Mouse (Mus musculus): ENCODE data around the gene Ltbp1.

Gene Ltbp1

DNA sequence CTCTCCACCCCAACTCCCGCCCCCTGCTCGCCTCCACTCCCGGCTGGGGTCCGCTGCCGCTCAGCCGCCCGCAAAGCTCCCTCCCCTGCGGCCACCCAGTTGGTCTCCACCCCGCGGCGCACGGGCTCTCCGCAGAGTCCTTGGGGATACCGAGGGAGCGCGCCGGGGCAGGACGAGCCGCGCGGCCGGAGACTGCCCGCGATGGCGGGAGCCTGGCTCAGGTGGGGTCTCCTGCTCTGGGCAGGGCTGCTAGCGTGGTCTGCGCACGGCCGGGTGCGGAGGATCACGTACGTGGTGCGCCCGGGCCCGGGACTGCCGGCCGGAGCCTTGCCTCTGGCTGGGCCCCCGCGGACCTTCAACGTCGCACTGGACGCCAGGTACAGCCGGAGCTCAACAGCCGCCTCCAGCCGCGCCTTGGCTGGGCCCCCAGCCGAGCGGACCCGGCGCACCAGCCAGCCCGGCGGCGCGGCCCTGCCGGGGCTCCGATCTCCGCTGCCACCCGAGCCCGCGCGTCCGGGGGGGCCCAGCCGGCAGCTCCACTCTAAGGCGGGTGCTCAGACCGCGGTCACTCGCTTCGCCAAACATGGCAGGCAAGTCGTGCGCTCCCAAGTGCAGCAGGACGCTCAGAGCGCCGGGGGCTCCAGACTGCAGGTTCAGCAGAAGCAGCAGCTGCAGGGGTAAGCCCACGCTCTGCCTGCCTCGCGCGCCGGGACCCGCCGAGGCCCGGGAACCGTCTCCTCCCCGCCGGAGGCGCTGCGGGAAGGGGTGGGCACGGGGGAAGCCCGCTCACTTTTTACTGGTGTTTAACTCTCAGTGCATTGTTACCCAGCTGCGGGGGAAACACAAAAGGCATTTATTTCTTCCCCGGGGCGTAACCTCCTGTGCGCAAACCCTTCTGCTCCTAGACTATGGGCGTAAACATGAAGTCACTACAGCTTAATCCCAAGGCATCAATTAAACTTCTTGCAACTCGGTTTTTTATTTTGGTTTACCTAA is 615 bp downstream of the Ltbp1 start:
- DNase-seq (ENCODE audit: low read depth, low spot score): no peak

DNA sequence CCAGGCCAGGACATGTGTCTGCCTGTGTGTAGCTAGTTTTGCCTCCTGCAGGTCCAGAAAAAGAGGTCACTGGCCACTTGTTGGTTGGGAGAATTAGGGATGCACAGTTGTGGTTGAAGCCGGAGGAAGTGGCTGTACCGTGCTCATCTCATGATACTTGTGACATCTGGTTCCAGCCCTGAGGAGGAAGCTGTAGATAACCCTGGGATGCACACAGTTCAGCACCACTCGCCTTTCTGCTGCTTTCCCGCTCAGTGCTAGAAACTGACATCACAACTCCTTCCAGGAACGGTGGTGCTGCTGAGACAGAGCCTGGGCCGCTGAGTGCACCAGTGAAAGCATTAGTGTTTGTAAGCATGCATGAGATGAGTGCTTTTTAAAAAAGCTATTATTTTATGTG is 5.6 kb downstream of the Ltbp1 start:
- no peak for DNase-seq (ENCODE audit: low read depth, low spot score)

DNA sequence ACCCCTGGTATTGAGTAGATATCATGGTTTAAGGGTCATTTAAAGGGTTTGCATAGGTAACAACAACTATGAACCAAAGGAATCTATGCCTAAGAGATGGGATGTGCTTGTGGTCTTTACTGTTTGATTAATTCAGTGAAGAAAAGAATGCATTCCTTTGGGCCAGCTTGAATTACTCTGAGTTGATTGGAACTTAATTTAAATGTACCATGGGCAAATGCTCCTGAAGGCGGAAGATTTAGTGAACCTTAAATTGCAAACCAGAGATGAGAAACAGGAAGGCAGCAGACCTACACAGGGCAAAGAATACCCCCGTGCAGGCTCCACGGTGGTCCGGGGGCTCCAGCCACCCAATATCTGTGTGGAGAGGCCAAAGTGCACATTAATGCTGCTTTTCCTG is 7.8 kb downstream of the Ltbp1 start:
- no peak for DNase-seq (ENCODE audit: low read depth, low spot score)

DNA sequence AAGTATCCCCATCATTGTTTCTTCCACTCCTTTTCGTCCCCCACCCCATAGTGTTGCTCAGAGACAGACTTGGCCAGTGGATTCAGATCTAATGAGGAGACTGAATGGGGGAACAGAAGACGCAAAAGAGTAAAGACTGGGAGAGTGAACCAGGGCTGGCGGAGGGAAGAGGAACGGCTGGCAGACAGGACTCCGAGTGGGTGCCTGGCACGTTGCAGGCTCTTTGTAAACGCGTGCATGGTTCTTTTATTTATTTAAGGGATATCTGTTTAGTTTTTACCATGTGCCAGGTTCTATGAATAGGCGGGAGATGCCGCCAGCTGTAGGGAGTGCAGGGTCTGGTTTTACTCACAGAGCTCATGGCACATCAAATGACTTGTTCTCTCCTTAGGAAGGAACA is 8.5 kb downstream of the Ltbp1 start:
- DNase-seq (ENCODE audit: low read depth, low spot score): no peak

DNA sequence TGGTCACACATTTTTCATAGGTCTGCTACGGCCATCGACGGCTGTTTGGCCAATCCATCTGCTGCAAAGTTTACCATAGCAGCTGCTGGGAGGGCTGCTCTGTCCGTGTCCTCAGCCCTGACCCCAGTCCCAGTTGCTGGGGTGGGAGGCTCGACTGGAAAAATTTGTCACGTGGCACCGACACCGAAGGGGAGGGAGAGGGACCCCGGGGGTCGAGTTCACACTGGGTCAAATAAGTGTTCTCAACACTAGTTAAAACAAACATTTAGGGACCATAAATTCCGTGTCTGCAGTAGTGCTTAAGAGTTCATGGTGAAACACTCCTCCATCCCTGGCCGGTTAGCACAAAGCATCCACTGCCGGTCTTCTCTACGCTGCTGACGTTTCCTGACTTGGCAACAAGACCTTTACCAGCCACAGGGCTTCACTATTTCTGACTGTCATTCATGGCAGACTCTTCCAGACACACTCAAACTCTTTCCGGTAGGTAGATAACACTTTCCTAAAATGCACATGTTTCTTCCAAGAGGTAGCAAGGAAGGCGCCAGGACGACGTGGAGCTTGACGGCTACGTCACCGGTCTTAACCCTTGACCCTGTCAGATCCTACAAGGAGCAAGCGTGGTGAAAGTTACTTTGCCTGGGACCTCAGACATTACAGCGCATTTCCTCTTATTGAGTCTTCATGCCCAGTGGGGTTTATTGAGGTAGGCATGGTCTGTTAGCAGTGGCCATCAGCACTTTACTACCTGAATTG is 9.4 kb downstream of the Ltbp1 start:
- DNase-seq (ENCODE audit: low read depth, low spot score): no peak

DNA sequence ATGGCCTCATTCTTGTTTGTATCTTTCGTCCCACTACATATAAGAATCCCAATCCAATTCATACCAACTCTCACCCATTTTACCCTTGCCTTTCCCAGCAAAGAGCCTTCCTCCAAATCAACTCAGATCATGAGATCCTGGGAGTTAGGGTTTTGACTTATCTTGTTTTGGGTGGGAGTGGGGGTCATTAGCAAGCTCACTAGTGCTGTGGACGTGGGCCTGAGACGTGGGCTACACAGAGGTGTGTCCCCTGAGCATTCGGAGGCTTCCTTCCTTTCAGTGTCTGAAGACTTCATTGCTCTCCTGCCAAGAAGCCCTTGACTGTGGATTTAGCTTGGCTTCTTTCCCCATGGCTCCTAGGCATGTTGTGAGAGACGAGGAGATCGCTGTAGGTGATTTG is 10.2 kb downstream of the Ltbp1 start:
- DNase-seq (ENCODE audit: low read depth, low spot score): no peak

DNA sequence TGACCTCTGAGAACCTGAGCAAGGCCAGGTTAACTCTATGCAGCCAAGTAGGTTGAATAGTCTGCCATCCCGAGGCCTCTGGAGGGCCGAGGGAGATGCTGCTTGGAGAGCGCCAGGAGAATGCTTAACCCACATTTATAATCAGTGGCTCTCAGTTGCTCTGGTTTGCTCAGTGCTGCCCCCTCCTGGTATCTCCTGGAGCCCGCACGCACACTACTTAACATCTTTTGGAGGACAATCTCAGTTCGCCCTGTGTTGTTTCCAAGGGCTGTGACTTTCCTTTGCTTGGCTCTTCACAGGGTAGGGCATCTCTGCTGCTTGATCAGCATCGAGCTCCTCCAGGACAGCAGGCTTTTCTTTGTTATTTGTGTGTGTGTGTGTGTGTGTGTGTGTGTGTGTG is 12.1 kb downstream of the Ltbp1 start:
- no peak for DNase-seq (ENCODE audit: low read depth, low spot score)

DNA sequence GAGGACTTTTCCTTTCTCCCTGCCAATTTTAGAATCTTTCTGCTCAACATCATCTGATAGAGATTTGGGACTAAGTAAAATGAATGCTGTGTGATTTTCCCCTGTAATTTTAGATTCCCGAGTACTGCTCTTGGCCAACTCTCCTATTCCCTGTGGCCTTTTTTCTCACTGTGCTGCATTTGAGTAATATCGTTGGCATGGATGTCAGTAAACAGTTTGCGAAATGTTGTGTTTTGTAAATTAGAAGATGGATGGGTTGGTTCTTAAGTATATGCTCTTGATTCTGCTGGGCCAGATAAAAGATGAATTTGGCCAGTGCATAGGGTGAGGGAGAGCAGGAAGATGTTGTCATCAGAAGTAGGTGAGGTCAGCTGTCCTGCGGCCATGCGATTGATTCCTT is 12.8 kb downstream of the Ltbp1 start:
- no peak for DNase-seq (ENCODE audit: low read depth, low spot score)

DNA sequence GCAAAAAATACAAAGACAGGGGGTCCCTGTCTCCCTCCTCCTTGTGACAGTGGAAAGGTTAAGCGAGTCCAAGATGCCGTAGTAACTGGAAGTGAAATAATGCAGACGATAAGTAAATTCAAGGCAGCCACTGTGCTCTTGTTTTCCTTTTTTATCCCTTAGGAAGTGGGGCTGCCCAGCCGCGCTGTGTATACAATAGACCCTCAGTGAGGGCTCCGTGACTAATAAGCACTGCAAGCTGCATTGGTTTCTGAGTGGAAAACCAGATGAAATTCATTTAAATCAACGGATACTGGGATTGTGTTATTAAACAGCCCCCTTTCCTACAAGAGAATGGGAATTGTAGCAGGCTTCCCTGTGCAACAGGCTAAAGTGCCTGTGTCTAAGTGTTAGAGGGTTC is 14.7 kb downstream of the Ltbp1 start:
- DNase-seq (ENCODE audit: low read depth, low spot score): no peak

DNA sequence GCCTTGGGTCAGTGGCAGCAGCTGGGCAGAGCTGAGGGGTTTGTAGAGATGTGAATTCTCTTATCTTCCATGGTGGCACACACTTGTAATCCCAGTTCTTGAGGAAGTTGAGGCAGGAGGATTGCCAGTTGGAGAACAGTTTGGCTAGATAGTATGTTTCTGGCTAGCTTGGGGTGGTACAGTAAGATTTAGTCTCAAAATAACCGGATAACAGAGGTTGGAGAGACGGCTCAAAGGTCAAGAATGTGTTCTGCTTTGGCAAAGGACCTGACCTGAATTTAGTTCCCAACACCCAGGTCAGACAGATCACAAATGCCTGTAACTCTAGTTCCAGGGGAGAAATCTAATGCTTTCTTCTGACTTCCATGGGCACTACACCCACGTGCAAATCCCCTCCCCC is 15.3 kb downstream of the Ltbp1 start:
- no peak for DNase-seq (ENCODE audit: low read depth, low spot score)

DNA sequence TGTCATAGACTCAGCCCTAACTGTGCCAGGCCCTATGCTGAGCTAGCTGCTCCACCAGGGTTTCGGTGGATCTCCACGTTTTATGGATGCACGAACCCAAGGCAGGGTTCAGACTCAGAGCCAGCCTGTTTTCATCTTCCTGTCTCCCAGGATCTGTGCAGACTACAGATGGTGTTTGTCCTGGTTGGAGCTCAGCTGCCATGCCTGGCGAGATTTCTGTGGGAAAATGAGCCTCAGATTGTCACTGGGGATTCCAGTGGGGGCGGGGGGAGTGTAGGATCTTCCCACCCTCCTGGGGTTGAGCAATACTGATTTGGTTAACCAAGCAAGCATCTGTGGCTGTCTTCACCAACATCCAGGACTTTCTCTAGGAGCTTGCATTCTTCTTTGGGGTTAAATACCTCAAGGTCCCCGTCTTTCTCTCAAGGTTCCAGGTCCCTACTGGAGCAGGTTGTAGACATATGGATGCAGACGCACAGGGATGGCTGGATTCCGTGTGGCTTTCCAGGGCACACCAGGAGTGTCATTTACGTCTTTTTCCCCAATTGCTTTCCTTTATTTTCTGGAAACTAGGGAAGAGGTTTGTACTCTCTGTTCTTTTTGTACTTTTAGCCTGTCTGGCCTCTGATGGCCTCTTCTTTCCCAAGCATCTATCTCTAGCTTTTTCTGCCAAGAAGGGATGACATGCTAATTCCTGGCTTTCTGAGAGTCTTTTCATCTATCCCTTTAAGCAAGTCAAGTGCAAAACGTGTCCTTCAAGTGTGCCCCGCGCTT is 22.2 kb downstream of the Ltbp1 start:
- DNase-seq (ENCODE audit: low read depth, low spot score): peak; percentile 22

DNA sequence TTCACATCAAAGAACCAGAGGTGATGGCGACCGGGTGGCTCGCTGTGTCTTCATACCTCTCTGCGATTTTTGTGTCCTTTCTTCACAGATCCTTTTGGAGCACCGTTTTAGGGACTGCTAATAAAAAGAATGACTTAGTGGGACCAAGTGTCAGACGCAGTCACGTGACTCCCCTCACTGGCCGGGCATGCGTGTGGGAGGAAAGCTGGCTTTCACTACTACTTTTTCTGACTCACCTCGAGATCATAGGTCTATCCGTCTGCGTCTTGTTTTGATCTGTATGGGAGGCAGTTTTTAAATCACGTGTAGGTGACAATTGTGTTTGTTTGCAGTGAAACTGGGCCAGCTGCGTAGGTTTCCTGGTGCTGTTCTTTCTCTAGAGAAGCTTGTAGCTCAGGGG is 28.0 kb downstream of the Ltbp1 start:
- DNase-seq (ENCODE audit: low read depth, low spot score): no peak

DNA sequence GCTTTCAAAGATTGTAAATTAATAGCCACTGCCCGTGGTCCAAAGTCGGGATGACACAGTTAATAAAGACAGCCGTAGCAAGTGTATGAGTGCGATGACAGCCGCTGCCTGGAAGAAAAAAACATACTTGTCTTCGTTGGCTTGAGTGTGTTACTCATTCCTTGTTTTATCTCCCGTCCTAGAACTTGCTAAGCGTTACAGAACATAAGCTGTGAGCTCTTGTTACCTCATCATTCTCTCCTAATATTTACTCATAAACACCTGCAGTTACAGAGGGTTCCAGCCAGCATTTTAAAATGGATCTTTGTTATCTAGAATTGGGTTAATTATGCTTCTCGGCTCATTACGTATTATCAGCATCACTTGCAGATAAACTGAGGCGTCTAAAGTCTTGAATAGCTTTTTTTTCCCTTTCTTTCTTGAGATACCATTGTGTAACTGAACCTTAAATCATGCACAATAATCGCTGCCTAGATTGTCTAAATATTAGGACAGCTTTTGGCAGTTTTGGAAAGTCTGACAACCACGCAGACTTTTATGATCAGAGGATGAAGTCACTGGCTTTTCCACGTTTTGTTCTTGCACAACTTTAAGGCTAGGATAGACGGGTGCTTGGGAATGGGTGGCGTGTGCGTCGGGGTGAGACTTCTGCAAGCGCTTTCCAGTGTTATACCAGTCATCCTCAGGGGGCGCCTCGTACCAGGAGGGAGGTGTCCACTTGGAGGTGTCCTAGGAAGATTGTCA is 28.7 kb downstream of the Ltbp1 start:
- DNase-seq (ENCODE audit: low read depth, low spot score): no peak

DNA sequence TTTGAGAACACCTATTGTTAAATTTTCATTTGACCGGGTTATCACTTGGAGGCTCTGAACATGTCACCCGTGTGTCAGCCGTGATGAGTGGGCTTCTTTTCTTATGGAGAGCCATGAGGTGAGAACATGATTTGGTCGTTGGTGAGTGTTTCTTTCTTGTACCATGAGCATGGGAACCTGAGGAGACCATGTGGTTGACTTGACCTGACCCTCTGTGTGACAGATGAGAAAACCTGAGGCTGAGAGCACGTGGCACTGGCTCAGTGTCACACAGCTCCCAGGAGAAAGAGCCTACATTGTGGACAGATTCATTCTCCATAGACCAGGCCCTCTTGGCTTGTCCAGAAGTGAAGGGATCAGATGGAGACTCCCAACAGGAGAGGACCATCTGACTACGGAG is 31.5 kb downstream of the Ltbp1 start:
- no peak for DNase-seq (ENCODE audit: low read depth, low spot score)

DNA sequence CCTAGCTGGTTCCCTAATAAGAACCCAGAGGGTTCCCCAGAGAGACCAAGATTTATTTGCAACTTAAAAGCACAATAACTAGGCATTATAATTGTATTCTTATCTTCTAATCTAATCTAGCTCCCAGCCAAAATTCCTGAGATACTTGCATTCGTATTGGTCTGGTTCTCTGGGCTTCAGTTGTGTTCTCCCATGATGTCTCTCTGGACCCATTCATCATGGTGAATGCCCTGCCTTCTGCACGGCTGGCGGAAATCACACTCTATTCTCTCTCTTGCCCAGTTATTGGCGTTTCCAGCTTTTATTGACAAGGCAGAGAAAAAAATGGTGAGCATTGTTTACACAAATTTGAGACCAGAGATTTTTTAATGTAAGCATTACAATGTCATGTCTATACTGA is 33.6 kb downstream of the Ltbp1 start:
- DNase-seq (ENCODE audit: low read depth, low spot score): no peak

DNA sequence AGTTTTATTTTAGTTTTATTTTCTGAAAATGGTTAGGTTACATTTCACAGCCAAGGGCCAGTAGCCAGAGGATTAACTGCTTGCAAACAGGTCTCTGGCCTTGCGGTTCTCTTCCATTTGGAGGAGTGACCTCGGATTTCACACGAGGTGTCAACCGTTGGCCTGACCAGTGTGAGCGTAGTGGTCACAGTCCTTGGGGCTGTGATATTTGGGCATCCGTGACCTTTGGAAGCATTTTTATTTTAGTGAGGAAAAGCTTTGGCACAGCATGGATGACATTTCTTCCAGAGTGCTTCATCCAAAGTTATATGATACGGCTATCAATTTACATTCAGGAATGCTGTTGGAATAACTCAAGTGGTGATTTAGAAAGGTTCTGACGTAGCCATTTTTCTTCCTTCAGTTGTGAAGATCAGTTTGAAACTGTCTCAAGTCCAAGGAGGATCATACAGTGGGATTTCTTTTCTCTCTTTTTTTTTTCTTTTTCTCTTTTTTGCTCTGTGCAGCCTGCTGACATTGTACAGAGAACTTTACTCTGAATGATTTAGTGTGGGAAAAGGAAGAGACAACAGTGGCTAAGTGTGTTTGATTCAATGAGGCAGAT is 44.1 kb downstream of the Ltbp1 start:
- DNase-seq (ENCODE audit: low read depth, low spot score): no peak

DNA sequence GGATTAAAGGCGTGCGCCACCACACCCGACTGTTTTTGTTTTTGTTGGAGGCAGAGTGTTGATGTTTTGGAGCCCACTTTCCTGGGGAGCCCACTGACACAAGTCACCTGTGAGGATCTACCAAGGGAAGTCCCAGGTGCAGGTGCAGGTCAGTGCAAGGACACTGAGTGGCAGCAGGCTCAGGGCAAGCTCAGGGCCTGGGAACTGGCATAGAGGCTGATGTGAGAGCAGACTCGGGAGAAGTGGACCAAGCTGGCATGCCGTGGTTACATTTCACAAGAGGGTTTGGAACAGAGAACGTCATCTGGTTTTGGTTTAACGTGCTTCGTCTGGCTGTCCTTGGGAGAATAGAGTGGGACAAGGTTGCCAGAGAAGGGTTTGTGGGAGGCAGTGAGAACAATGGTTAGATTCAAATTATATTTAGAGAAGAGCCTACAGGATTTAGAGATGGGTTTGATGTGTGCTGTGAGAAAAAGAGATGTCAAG is 46.1 kb downstream of the Ltbp1 start:
- DNase-seq (ENCODE audit: low read depth, low spot score): no peak

DNA sequence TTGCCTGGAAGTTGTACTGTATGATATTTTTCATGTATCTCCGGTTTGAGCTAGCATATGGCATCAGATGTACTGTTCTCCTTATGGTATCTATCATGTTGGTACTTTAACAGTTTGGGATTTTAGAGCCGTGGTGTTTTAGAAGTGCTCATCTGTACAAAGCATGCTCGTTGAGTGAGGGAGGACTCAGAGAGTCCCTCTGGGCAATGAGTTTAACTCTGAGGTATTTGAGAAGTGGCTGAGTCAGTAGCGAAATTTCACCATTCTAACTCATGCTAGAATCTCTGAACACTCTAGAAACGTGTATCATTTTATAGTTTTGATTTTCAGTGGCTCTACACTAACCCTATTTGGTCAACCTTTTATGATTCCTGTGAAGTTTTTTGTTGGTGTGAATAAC is 49.9 kb downstream of the Ltbp1 start:
- no peak for DNase-seq (ENCODE audit: low read depth, low spot score)

DNA sequence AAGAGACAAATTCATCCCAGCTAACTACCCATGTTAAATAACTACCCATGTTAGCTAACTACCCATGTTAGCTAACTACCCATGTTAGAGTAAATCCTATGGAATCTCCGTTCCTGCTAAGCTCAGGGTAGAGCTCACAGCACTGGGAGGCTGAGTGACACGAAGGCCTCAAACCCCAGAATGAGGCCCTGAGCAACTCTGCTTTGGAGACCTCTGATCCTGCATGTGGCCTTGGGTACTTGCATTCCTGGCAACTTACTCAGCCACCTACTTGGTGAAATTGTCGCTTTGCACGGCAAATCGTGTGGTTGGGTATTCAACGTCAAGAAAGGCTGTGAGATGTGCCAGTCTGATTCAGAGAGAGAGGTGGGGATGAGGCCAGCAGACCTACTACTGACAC is 50.6 kb downstream of the Ltbp1 start:
- DNase-seq (ENCODE audit: low read depth, low spot score): no peak

DNA sequence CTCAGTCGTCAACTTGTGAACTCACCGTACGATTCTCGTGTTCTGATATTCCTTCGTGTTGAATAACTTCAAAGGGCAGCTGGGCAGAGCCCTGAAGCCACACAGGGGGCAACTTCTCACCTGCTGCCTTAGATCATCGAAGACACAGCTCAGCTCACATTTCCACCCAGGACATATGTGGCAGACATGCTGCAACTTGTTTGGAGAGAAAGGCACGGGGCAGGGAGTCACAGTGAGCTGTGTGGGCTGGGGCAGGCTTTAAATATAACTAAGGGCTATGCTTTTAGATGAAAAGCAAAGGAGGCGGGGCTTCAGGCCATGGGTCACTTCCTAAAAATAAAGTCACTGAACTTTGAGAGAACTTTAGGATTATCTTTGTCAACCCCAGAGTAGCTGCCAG is 51.3 kb downstream of the Ltbp1 start:
- DNase-seq (ENCODE audit: low read depth, low spot score): no peak

DNA sequence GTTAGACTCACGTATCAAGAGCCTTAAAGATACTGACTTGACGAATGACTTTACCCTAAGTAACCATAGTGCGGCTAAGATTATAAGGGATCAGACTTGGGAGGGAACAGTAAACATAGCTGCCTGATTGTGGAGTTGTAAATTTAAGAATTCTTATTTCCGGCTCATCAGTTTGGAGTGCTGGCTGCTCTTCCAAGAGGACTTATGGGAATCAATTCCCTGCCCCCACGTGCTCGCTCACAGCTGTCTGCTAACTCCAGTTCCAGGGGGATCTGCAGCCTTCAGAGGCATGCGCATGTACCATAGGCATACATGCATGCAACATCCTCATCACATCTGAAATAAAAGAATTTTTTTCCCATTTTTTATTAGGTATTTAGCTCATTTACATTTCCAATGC is 61.0 kb downstream of the Ltbp1 start:
- no peak for DNase-seq (ENCODE audit: low read depth, low spot score)
